Mouse (Mus musculus): ENCODE results near the gene Mybl2. TPM values are rescaled to one million over a fixed set of nuclear protein-coding genes. Genes with fewer than 3 reads are reported as not detected.
A peak's percentile ranks its signal among the peaks of the same experiment; 100 is the strongest.

Mybl2 gene
- polyA plus RNA-seq, 1 experiment, result 5.6 TPM

- Histone ChIP-seq H3K79me2 (ENCODE audit: control insufficient read depth, insufficient read depth) (no peaks in the 10 kb centered on the region), H3K4me3 (no peak overlapping the region), H3ac (ENCODE audit: control insufficient read depth, insufficient read length) (no peak overlapping the region), H3K27me3 (ENCODE audit: control insufficient read depth, insufficient read depth, insufficient read length) (peaks cover 7% of the 10 kb centered on the region), H3K4me2 (ENCODE audit: low read depth) (no peak overlapping the region), H3K36me3 (ENCODE audit: control insufficient read depth, insufficient read depth) (no peaks in the 10 kb centered on the region)
- peak in 1 of 3 experiments; percentile 4 for TF ChIP-seq MYOD1 (IDR thresholded peaks at IDR 0.05; ENCODE audit: control insufficient read depth in 1 of 3, insufficient read length in 2 of 3, low read depth in 2 of 3)
- no peak for TF ChIP-seq CEBPB (IDR thresholded peaks at IDR 0.05; ENCODE audit: insufficient read depth, poor library complexity, severe bottlenecking)
- no peak for TF ChIP-seq MAX (IDR thresholded peaks at IDR 0.05; ENCODE audit: low read depth)
- no peak for TF ChIP-seq POLR2AphosphoS2 (IDR thresholded peaks at IDR 0.05; ENCODE audit: insufficient read length, low read depth)
- TF ChIP-seq TCF12 (IDR thresholded peaks at IDR 0.05; ENCODE audit: insufficient read depth, poor library complexity, severe bottlenecking), result no peak
- peak in 1 of 3 experiments; percentile 22 for TF ChIP-seq MYOG (IDR thresholded peaks at IDR 0.05; ENCODE audit: control insufficient read depth in 1 of 3, insufficient read depth in 1 of 3, insufficient read length in 2 of 3, low read depth in 2 of 3)
- no peak for TF ChIP-seq REST (IDR thresholded peaks at IDR 0.05; ENCODE audit: insufficient read depth, insufficient read length)
- no peak for TF ChIP-seq POLR2A (IDR thresholded peaks at IDR 0.05; ENCODE audit: insufficient read length, low read depth)
- no peak for TF ChIP-seq TCF3 (IDR thresholded peaks at IDR 0.05; ENCODE audit: insufficient read length, low read depth)
- TF ChIP-seq E2F4 (IDR thresholded peaks at IDR 0.05; ENCODE audit: insufficient read depth), result no peak
- no peak for TF ChIP-seq USF1 (IDR thresholded peaks at IDR 0.05; ENCODE audit: low read depth)
- TF ChIP-seq SRF (IDR thresholded peaks at IDR 0.05; ENCODE audit: control insufficient read depth, insufficient read length, low read depth), result no peak
Measured at GRCm38 (mm10) chr2:163102900-163103653, 48.6 kb downstream of the Mybl2 start.

- no peaks in the 10 kb centered on the region for H3K36me3 ChIP-seq (ENCODE audit: control insufficient read depth, insufficient read depth)
Measured at GRCm38 (mm10) chr2:163104086-163104770, 49.7 kb downstream of the Mybl2 start.

DNA sequence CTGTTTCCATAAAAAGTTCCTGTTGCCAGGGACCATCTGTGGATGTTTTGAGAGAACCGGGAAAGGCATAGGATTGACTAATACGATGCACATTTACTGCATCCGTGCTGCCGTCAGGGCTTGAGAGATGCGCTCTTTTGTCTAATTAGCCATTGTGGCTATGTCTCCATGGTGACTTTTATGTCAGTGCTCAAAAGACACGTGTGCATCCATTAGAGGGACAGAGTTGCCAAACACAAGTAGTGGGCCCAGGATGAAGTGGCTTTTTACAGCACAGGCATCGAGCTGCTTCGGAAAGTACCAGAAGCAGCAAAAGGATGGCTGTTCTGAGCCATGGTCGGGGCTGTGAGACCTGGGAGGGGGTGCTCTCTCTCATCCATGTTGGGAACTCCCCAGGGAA is 53.9 kb downstream of the Mybl2 start:
- TF ChIP-seq CEBPB (IDR thresholded peaks at IDR 0.05; ENCODE audit: insufficient read depth, poor library complexity, severe bottlenecking), result no peak
- Histone ChIP-seq H3K79me2 (ENCODE audit: control insufficient read depth, insufficient read depth) (no peaks in the 10 kb centered on the region), H3K4me2 (ENCODE audit: low read depth) (no peak overlapping the region), H3K4me3 (no peak overlapping the region), H3K36me3 (ENCODE audit: control insufficient read depth, insufficient read depth) (no peaks in the 10 kb centered on the region), H3K27me3 (ENCODE audit: control insufficient read depth, insufficient read depth, insufficient read length) (peaks cover 13% of the 10 kb centered on the region), H3ac (ENCODE audit: control insufficient read depth, insufficient read length) (no peak overlapping the region)

More at GRCm38 (mm10) chr2:163104086-163104770, 49.7 kb downstream of the Mybl2 start:
- Histone ChIP-seq H3K79me2 (ENCODE audit: control insufficient read depth, insufficient read depth) (no peaks in the 10 kb centered on the region), H3K4me3 (no peak overlapping the region), H3K27me3 (ENCODE audit: control insufficient read depth, insufficient read depth, insufficient read length) (peaks cover 7% of the 10 kb centered on the region), H3K4me2 (ENCODE audit: low read depth) (no peak overlapping the region), H3ac (ENCODE audit: control insufficient read depth, insufficient read length) (no peak overlapping the region)
- TF ChIP-seq CEBPB (IDR thresholded peaks at IDR 0.05; ENCODE audit: insufficient read depth, poor library complexity, severe bottlenecking), result no peak
- TF ChIP-seq USF1 (IDR thresholded peaks at IDR 0.05; ENCODE audit: low read depth), result no peak
- TF ChIP-seq MYOD1 (IDR thresholded peaks at IDR 0.05; ENCODE audit: control insufficient read depth in 1 of 3, insufficient read length in 2 of 3, low read depth in 2 of 3), result no peak
- TF ChIP-seq TCF12 (IDR thresholded peaks at IDR 0.05; ENCODE audit: insufficient read depth, poor library complexity, severe bottlenecking), result no peak
- TF ChIP-seq POLR2AphosphoS2 (IDR thresholded peaks at IDR 0.05; ENCODE audit: insufficient read length, low read depth), result no peak
- TF ChIP-seq E2F4 (IDR thresholded peaks at IDR 0.05; ENCODE audit: insufficient read depth), result no peak
- no peak for TF ChIP-seq REST (IDR thresholded peaks at IDR 0.05; ENCODE audit: insufficient read depth, insufficient read length)
- no peak for TF ChIP-seq POLR2A (IDR thresholded peaks at IDR 0.05; ENCODE audit: insufficient read length, low read depth)
- TF ChIP-seq MYOG (IDR thresholded peaks at IDR 0.05; ENCODE audit: control insufficient read depth in 1 of 3, insufficient read depth in 1 of 3, insufficient read length in 2 of 3, low read depth in 2 of 3), result no peak
- no peak for TF ChIP-seq SRF (IDR thresholded peaks at IDR 0.05; ENCODE audit: control insufficient read depth, insufficient read length, low read depth)
- TF ChIP-seq MAX (IDR thresholded peaks at IDR 0.05; ENCODE audit: low read depth), result no peak
- no peak for TF ChIP-seq TCF3 (IDR thresholded peaks at IDR 0.05; ENCODE audit: insufficient read length, low read depth)

DNA sequence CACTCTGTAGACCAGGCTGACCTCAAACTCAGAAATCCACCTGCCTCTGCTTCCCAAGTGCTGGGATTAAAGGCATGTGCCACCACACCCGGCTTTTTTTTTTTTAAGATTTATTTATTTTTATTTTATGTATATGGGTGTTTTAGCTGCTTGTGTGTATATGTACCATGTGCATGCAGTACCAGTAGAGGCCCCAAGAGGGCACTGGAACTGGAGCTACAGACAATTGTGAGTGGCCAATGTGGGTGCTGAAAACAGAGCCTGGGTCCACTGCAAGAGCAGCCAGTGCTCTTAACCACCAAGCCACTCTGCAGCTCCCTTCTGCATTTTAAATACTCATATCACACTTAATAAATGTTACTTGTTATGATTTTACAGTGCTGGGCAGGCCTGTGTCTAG is 56.2 kb downstream of the Mybl2 start:
- no peak overlapping the region for H3K4me2 ChIP-seq (ENCODE audit: low read depth)
- no peaks in the 10 kb centered on the region for H3K36me3 ChIP-seq (ENCODE audit: control insufficient read depth, insufficient read depth)
- H3ac ChIP-seq (ENCODE audit: control insufficient read depth, insufficient read length), result no peak overlapping the region
- no peaks in the 10 kb centered on the region for H3K79me2 ChIP-seq (ENCODE audit: control insufficient read depth, insufficient read depth)
- H3K4me3 ChIP-seq, result no peak overlapping the region
- H3K27me3 ChIP-seq (ENCODE audit: control insufficient read depth, insufficient read depth, insufficient read length), result peaks cover 13% of the 10 kb centered on the region
- TF ChIP-seq REST (IDR thresholded peaks at IDR 0.05; ENCODE audit: insufficient read depth, insufficient read length) (no peak), TCF3 (IDR thresholded peaks at IDR 0.05; ENCODE audit: insufficient read length, low read depth) (no peak), E2F4 (IDR thresholded peaks at IDR 0.05; ENCODE audit: insufficient read depth) (no peak)

Data from myocyte (in vitro differentiated cells).